In the genomic region with DNA sequence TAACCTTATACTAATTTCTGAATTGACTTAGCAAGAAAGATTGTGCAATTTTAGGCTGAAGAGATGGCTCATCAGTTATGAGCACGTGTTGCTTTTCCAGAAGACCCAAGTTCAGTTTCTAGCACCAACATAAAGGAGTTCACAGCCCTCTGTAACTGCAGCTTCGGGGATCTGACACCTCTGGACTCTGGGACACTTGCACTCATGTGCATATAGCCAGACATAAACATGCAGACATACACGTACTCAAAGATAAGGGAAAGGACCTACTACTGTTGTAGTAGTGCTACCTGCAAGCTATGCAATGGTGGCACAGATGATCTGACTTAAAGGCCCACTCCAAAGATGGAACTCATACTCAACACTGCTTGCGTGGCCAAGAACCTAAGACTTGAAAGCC, we compare ENCODE assay signal across 16 mouse cellular contexts.
"Had no signal": no experiment of that assay in that cellular context is flagged by ENCODE, and none has a peak within 500 bp of the region (broad histone marks: within the 10 kb centered on the region; RNA-seq: fewer than 3 reads in every experiment).

No protein-coding gene starts in this region.

- H3K9me3 ChIP-seq: neural tube, embryonic 13.5 days; neural tube, embryonic 15.5 days; stomach, embryonic 15.5 days had no signal

- H3K27me3 ChIP-seq: neural tube, embryonic 13.5 days; neural tube, embryonic 15.5 days; stomach, embryonic 15.5 days had no signal

- H3K4me1 ChIP-seq: neural tube, embryonic 13.5 days; neural tube, embryonic 15.5 days; stomach, embryonic 15.5 days had no signal

- DNase-seq: retina, postnatal 1 day; right cerebral cortex, adult 18-20 months; right cerebral cortex, postnatal 14 days; right cerebral cortex, postnatal 25 days; right cerebral cortex, postnatal 4 days; spleen, adult 18-20 months; thymus, adult 18-20 months; thymus, adult 2 months; thymus, postnatal 14 days; thymus, postnatal 25 days; thymus, postnatal 36 days; thymus, postnatal 4 days had no signal

- H3K27ac ChIP-seq: neural tube, embryonic 13.5 days; neural tube, embryonic 15.5 days; stomach, embryonic 15.5 days; stomach, postnatal 0 days had no signal

- H3K4me3 ChIP-seq: neural tube, embryonic 13.5 days; neural tube, embryonic 15.5 days; stomach, embryonic 15.5 days had no signal

- H3K9ac ChIP-seq: neural tube, embryonic 13.5 days; neural tube, embryonic 15.5 days; stomach, embryonic 15.5 days had no signal

- H3K36me3 ChIP-seq: neural tube, embryonic 13.5 days; neural tube, embryonic 15.5 days; stomach, embryonic 15.5 days had no signal
